Mouse (Mus musculus) kidney, postnatal 25 days (tissue): ENCODE measurements around the gene Cacna2d3.

Experiments used
- DNase-seq, 2 experiments: peaks; one replicate each; pipeline ENCODE4 v3.0.0; 2021; ENCODE audit warnings: mixed read lengths in 2 of 2

The Cacna2d3 gene

GRCm38 (mm10) chr14:29382786-29383185, 338.9 kb downstream of the Cacna2d3 start:
- DNase-seq = peak; percentile 23 to 61

- peak; percentile 51 to 66 for DNase-seq
These were observed 354.8 kb downstream of the Cacna2d3 start for GRCm38 (mm10) chr14:29366911-29367310.

DNA sequence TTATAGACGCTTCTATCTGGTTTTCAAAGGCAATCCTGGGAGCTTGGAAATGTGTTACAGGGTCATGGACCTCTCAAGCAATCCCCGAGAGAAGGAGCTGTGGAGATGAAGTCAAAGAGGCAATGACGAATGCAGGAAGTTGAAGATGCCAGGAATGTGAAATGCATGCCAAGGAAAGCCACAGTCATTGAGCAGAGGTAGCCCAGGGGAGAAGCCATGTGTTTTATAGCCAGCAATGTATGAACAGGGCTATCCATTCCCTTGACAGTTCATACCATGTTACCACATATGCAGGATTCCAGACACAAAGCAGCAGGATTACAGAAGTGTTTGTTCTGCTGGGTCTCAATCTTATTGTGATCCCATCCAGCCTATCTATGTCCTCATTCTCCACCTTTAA, 359.2 kb downstream of the Cacna2d3 start:
- DNase-seq = no peak

DNA sequence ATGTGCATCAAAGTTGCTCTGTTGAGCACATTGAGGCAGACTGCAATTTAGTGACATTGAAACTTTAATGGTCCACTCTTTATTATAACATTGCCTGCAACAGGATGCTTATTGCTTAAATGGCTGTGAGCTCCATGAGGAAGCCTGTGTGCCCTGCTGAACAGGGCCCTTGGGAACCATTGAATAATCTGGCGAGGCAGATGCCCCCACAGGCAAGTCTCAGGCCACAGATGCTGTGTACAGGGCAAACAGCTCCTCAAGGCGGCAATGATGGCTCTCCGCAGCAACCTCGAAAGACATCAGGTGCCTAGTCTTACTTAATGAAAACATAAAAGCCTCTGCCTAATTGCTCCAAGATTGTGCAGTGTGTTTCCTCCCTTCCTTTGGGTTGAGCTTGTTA, 371.0 kb downstream of the Cacna2d3 start:
- DNase-seq = no peak

- no peak for DNase-seq
These were observed 380.1 kb downstream of the Cacna2d3 start for GRCm38 (mm10) chr14:29341581-29341980.

DNA sequence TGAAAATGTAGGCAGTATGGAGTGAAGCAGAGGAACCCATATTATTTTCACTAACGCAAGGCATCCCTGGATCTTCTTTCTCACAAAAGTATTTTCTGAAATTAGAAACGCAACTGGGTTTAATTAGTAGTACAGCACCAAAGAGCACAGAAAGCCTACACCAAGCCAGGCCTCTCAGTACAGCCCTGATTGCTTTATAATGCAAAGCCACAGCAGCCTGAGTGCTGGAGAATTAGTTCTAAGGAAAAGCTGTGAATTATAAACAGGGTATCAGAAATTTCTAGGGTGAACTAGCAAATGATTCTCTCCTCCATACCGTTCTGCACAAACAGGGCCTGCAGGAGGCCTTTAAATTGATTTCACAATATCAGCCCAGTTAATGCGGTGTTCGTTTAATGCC, 380.9 kb downstream of the Cacna2d3 start:
- DNase-seq = no peak

GRCm38 (mm10) chr14:29334897-29335296, 386.8 kb downstream of the Cacna2d3 start:
- no peak for DNase-seq

GRCm38 (mm10) chr14:29334216-29334615, 387.4 kb downstream of the Cacna2d3 start:
- no peak for DNase-seq

- DNase-seq = no peak
These were observed 397.3 kb downstream of the Cacna2d3 start for GRCm38 (mm10) chr14:29324430-29324782.

DNA sequence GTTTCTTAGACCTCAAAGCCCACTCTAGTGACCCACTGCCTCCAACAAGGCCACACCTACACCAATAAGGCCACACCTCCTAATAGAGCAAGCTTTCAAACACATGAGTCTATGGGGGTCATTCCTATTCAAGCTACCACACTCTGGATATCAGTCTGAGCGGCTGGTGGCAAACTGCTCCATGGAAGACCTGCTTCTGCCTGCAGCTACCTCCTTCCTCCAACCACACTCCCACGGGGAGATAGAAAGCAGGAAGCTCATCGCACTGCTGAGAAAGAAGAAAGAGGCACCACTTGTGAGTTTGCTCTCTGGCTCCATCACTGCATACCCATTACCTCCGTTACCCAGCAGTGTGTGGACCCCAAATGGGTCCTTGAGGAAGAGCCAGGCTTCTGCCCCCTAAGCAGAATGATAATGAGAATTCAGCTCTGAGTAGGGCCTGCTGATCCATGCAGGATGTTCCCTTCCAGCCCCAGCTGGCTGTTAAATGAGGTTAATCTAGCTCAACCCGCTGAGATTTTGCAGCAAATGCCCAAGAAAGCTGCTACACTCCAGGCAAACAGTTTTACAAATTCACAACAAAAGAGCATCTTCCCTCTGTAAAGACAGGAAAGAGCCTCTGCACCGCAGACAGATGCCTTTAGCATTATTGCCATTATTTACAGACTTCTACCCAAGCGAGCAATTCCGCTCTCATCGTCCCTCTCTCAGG, 397.8 kb downstream of the Cacna2d3 start:
- no peak for DNase-seq

DNA sequence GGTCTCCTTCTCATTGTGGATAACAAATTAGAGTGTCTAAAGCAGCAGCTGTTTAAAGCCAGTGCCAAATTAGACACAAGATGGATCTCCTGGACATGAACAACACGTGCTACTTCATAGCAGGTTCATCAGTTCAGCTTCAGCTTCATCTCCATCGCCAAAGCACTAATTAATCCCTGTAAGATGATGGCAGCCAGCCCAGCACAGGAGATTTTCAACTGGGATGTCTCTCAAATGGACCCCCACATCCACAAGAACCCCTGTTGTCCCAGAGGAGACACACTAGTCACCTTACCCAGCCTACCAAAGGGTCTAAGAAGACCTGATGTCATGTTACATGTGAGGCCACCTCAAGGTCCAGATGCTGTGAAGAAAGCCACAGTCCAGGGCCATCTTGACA, 408.2 kb downstream of the Cacna2d3 start:
- no peak for DNase-seq

DNA sequence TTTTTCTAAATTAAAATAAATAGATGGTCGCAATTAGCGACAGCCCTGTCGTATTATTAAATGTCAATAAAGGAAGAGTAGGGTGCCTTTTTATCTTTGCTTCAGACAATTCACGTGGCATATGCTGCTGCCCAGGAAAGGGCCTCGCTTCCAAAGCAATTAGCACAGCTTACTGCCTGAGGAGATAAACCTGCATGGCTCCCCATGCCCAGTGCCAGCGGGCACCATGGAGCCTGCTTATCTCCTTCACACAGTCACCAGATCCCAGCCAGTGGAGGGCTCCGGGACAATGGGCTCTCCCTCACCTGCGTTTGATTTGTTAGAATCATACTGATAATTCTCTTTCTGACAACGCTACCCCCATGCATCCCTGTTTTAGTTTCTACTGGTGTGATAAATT, 416.0 kb downstream of the Cacna2d3 start:
- DNase-seq = no peak

GRCm38 (mm10) chr14:29296185-29296754, 425.4 kb downstream of the Cacna2d3 start:
- no peak for DNase-seq

GRCm38 (mm10) chr14:29278901-29279300, 442.8 kb downstream of the Cacna2d3 start:
- DNase-seq = no peak

DNA sequence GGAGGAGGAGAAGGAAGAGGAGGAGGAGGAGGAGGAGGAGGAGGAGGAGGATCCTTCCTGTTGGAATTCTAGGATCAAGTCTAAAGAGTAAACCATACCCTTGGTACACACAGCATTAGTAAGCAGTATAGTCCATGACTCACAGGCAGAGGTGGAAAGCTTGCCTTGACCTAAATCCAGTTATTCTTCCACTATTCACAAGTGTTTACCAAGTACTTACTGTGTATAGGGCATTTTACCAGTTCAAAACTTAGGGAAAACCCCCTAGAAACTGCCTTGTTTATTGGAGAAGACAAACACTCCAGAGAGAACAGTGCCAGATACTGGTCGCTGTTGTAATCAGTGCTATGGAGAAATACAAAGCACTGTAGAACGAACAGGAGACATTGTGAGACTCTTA, 443.3 kb downstream of the Cacna2d3 start:
- DNase-seq = no peak

- DNase-seq = no peak
These were observed 444.0 kb downstream of the Cacna2d3 start for GRCm38 (mm10) chr14:29277701-29278100.

- no peak for DNase-seq
These were observed 447.8 kb downstream of the Cacna2d3 start for GRCm38 (mm10) chr14:29273890-29274289.

DNA sequence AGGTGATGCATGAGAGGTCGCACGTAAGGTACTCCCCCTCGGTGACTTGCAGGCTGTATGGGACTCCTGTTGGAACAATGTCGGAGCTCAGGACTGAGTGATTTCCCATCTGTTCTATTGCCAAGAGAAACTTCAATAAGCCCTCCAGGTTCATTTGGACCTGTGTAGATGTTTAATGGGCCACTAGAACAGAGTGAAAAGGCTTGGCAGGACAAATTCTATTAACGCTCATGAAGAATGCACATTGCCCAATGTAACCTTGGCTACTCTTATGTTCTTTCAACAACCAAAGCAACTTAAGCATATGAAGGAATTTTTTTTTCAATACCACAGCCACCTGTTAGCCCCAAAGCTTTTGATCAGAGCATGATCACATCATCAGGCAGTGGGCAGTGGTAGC, 451.1 kb downstream of the Cacna2d3 start:
- DNase-seq = no peak

DNA sequence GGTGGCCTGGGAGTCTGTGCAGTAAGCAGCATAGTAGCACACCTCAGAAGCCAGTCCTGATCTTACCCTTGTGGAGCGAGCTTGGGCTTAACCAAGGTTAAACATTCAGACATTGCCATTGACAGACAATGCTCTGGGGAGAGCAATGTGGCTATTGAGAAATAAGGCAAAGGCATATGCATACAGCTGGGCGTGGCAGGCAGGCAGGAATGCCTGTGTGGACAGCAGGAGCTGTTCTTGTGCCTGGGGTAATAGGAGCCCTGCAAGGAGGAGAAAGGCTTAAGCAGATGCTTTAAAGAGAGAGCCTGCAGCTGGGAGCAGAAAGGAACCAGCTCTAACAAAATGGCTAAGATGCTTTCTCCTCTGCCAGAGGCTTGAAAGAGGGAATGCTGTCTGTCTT, 451.8 kb downstream of the Cacna2d3 start:
- no peak for DNase-seq

DNA sequence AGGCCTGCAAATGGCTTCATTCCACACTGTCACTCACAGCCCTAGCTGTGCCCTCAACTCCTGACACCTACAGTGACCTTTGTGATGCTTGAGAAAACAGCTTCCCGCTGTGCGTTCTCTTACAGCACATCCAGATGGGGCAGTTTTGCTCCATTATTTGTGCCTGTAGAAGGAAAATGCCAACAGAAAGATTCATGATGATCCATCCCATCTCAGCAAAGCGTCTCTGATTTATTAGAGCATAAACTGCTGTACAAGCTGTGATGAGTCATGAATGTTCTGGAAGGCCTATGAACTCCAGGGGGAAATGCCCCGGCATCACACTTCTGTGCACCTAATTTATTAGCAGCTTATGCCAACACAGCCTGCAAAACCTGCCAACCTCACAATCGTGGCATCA, 453.1 kb downstream of the Cacna2d3 start:
- no peak for DNase-seq

DNA sequence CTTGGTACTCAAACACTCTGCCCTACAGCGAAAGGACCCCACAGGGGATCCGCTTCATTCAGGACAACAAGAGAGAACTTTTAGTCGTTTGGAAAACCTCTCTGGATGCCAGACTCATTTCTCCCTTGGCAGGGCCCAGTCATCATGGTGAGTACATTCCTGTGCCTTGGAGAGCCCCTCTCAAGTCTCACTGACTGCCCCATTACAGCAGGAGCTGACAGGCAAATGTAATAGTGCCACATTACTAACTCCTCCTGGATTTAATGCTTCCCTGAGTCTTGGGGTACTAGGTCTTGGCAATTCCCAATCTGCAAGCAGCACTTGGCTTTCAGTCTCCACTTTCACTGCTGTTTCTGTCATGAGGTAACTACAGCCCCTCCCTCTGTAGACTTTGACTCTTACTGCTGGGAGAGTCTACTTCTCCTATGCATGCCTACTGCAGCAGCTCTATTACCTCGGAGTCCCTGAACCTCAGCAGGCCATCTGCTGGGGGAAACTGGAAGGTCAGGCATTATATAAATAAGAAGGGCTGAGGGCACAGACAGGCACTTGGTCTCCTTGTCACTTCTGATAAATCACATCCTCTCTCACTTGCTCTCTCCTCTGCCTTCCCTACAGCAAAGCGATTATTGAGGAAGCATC, 454.3 kb downstream of the Cacna2d3 start:
- peak in 1 of 2 experiments; percentile 31 for DNase-seq

GRCm38 (mm10) chr14:29260621-29261020, 461.0 kb downstream of the Cacna2d3 start:
- no peak for DNase-seq

- no peak for DNase-seq
These were observed 478.1 kb downstream of the Cacna2d3 start for GRCm38 (mm10) chr14:29243516-29243915.

DNA sequence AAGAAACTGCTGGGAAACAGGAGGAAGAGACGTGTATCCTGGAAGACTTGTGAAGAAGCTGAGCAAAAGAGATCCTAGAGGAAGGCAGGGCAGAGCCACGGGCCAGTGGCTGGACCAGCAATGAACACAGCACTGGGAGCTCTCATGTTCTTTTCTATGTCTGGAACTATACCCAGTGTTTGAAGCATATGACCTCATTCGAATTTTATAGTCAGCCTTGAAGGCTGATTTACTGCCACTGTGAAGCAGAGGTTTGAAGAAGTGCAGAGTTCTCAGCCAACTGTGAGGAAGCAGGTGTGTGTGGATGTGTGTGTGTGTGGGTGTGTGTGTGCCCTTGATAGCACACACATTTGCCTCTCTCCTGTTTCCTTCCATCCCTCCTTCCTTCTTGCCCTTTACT, 483.2 kb downstream of the Cacna2d3 start:
- DNase-seq = no peak
